Comparison of ENCODE assay signal across 8 mouse cellular contexts in genomic region chr5:140389647-140390046, GRCm38 (mm10). TPM values are rescaled to one million over a fixed set of nuclear protein-coding genes. Genes with fewer than 3 reads are reported as not detected.
DNase-seq lines count a peak whose midpoint lies in the region; ATAC-seq and TF ChIP-seq lines count a peak whose summit lies in the region.

No protein-coding gene starts in this region.

- peaks cover 23% of the 10 kb centered on the region for H3K4me1 ChIP-seq in kidney, adult 2 months (ENCODE audit: control insufficient read depth, insufficient read depth, low read length)
- peaks cover 8% of the 10 kb centered on the region for H3K4me1 ChIP-seq in hindbrain, embryonic 16.5 days (ENCODE audit: control insufficient read depth, insufficient read depth, low read depth, low read length)
- peaks cover 15% of the 10 kb centered on the region for H3K4me1 ChIP-seq in midbrain, embryonic 16.5 days (ENCODE audit: control insufficient read depth, insufficient read depth, low read length)

- no peak; the same call in 1 of the 2 replicates for ATAC-seq in hindbrain, embryonic 16.5 days
- ATAC-seq in midbrain, embryonic 16.5 days: no peak; the same call in 1 of the 2 replicates

- no peak for TF ChIP-seq CTCF in kidney, adult 2 months (conservative IDR thresholded peaks at IDR 0.05; ENCODE audit: insufficient read depth, insufficient read length, low read depth, low read length)

- H3K27me3 ChIP-seq in kidney, adult 2 months (replicated peaks; ENCODE audit: control insufficient read depth, insufficient read depth, low read length): no peaks in the 10 kb centered on the region
- H3K27me3 ChIP-seq in hindbrain, embryonic 16.5 days (replicated peaks; ENCODE audit: control insufficient read depth, insufficient read depth, low read length): no peaks in the 10 kb centered on the region
- no peaks in the 10 kb centered on the region for H3K27me3 ChIP-seq in midbrain, embryonic 16.5 days (ENCODE audit: control insufficient read depth, insufficient read depth, low read depth, low read length)

- no peak for TF ChIP-seq POLR2A in kidney, adult 2 months (IDR thresholded peaks at IDR 0.05; ENCODE audit: low read depth, low read length)

- peak overlapping the region; percentile 42 for H3K4me3 ChIP-seq in kidney, adult 2 months (ENCODE audit: insufficient read depth, low read depth, low read length)
- H3K4me3 ChIP-seq in hindbrain, embryonic 16.5 days (ENCODE audit: low read length): peak overlapping the region; percentile 82
- peak overlapping the region; percentile 79 for H3K4me3 ChIP-seq in midbrain, embryonic 16.5 days (ENCODE audit: low read depth, low read length)

- WGBS in kidney, adult 2 months: 56% methylated on average over 3 of the region's 3 CpGs
- 65% methylated on average over 3 of the region's 3 CpGs for WGBS in hindbrain, embryonic 16.5 days
- WGBS in midbrain, embryonic 16.5 days: 67% methylated on average over 3 of the region's 3 CpGs

- no peaks in the 10 kb centered on the region for H3K36me3 ChIP-seq in kidney, adult 2 months (ENCODE audit: control insufficient read depth, insufficient read depth, low read length)
- no peaks in the 10 kb centered on the region for H3K36me3 ChIP-seq in hindbrain, embryonic 16.5 days (ENCODE audit: control insufficient read depth, insufficient read depth, low read length)
- H3K36me3 ChIP-seq in midbrain, embryonic 16.5 days (ENCODE audit: control insufficient read depth, insufficient read depth, low read length): no peaks in the 10 kb centered on the region

- no peak for DNase-seq in kidney, adult 2 months
- no peak for DNase-seq in kidney, postnatal 14 days
- peak; percentile 9 for DNase-seq in c-Kit-negative CD71-positive TER-119-positive erythroid progenitor cells, embryonic 14.5 days (ENCODE audit: low read depth, low spot score)
- DNase-seq in left cerebral cortex, adult 11 months (ENCODE audit: low spot score): no peak
- DNase-seq in thymus, postnatal 25 days: no peak
- DNase-seq in kidney, postnatal 36 days: no peak

- peak overlapping the region; percentile 64 for H3K4me2 ChIP-seq in hindbrain, embryonic 16.5 days (ENCODE audit: low read length)
- H3K4me2 ChIP-seq in midbrain, embryonic 16.5 days (ENCODE audit: low read length): peak overlapping the region; percentile 73

- H3K27ac ChIP-seq in kidney, adult 2 months (ENCODE audit: insufficient read depth, low read depth, low read length): no peak overlapping the region
- H3K27ac ChIP-seq in hindbrain, embryonic 16.5 days (ENCODE audit: low read depth, low read length): no peak overlapping the region
- peak overlapping the region; percentile 59; the same call in 1 of the 2 replicates for H3K27ac ChIP-seq in midbrain, embryonic 16.5 days (ENCODE audit: low read length)

- H3K9me3 ChIP-seq in hindbrain, embryonic 16.5 days (ENCODE audit: control insufficient read depth, low read length): no peaks in the 10 kb centered on the region
- H3K9me3 ChIP-seq in midbrain, embryonic 16.5 days (replicated peaks; ENCODE audit: control insufficient read depth, low read length, poor library complexity, severe bottlenecking): no peaks in the 10 kb centered on the region

- H3K9ac ChIP-seq in hindbrain, embryonic 16.5 days (ENCODE audit: low read depth, low read length): peak overlapping the region; percentile 85; the same call in 1 of the 2 replicates
- H3K9ac ChIP-seq in midbrain, embryonic 16.5 days (ENCODE audit: low read depth, low read length): peak overlapping the region; percentile 83; the same call in 1 of the 2 replicates

RNA-seq across cellular contexts. Expression of gene Snx8, which starts 0.6 kb away (rescaled TPM):
- polyA plus RNA-seq in kidney, adult 2 months (2012; rRNA removed): 77.5 and 79.7 TPM in 2 replicates
- 42.4 and 43.7 TPM in 2 replicates for polyA plus RNA-seq in hindbrain, embryonic 16.5 days (2015; fragmentation: Nextera tagmentation; extraction: Ambion mirVana)
- 44.7 and 46.4 TPM in 2 replicates for polyA plus RNA-seq in midbrain, embryonic 16.5 days (2015; fragmentation: Nextera tagmentation; extraction: Ambion mirVana)

RNA-seq across cellular contexts. Expression of gene Eif3b, which starts 29.5 kb away (rescaled TPM):
- 73.5 and 76.0 TPM in 2 replicates for polyA plus RNA-seq in kidney, adult 2 months (2012; rRNA removed)
- polyA plus RNA-seq in hindbrain, embryonic 16.5 days (2015; fragmentation: Nextera tagmentation; extraction: Ambion mirVana): 65.9 and 77.6 TPM in 2 replicates
- polyA plus RNA-seq in midbrain, embryonic 16.5 days (2015; fragmentation: Nextera tagmentation; extraction: Ambion mirVana): 60.2 and 61.1 TPM in 2 replicates

RNA-seq across cellular contexts. Expression of gene Gm4869, which starts 55.8 kb away (rescaled TPM):
- polyA plus RNA-seq in kidney, adult 2 months (2012; rRNA removed): 0.03 TPM in 1 of 2 replicates, not detected in the other
- polyA plus RNA-seq in hindbrain, embryonic 16.5 days (2015; fragmentation: Nextera tagmentation; extraction: Ambion mirVana): not detected in 2 replicates
- not detected in 2 replicates for polyA plus RNA-seq in midbrain, embryonic 16.5 days (2015; fragmentation: Nextera tagmentation; extraction: Ambion mirVana)

RNA-seq across cellular contexts. Expression of gene Mrm2, which starts 57.9 kb away (rescaled TPM):
- polyA plus RNA-seq in kidney, adult 2 months (2012; rRNA removed): 12.7 and 15.1 TPM in 2 replicates
- polyA plus RNA-seq in hindbrain, embryonic 16.5 days (2015; fragmentation: Nextera tagmentation; extraction: Ambion mirVana): 22.5 and 23.3 TPM in 2 replicates
- 20.0 and 21.3 TPM in 2 replicates for polyA plus RNA-seq in midbrain, embryonic 16.5 days (2015; fragmentation: Nextera tagmentation; extraction: Ambion mirVana)
